Mouse (Mus musculus): ENCODE results near the gene Aqp9. TPM values are rescaled to one million over a fixed set of nuclear protein-coding genes. Genes with fewer than 3 reads are reported as not detected.

The Aqp9 gene
- polyA plus RNA-seq, 1 experiment from 2014 or later: 0.45 TPM

DNA sequence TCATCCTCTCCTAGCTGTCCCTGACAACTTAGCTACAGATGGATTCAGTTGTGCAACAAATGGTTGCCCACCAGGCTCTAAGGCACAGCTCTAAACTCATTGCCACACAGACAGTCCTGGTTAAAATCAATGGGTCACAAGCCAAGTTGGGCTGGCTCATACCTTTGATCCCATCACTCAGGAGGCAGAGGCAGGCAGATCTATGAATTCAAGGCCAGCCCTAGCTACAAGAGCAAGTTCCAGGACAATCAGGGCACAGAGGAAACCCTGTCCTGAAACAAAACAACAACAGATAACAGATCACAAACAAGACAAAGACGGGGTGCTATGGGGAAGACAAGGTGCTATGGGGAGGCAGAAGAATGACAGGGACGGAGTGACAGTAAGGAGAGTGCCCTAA, 3.0 kb downstream of the Aqp9 start:
- H3K9me3 ChIP-seq (replicated peaks): no peaks in the 10 kb centered on the region
- H3K4me1 ChIP-seq: peaks cover 15% of the 10 kb centered on the region
- H3K4me3 ChIP-seq: no peak overlapping the region
- no peaks in the 10 kb centered on the region for H3K27me3 ChIP-seq
- WGBS: 89% methylated on average over 2 of the region's 2 CpGs
- H3K27ac ChIP-seq: no peak overlapping the region
- H3K4me2 ChIP-seq: no peak overlapping the region
- no peak overlapping the region for H3K9ac ChIP-seq
- H3K36me3 ChIP-seq (ENCODE audit: poor library complexity, severe bottlenecking): no peaks in the 10 kb centered on the region
- ATAC-seq: no peak

DNA sequence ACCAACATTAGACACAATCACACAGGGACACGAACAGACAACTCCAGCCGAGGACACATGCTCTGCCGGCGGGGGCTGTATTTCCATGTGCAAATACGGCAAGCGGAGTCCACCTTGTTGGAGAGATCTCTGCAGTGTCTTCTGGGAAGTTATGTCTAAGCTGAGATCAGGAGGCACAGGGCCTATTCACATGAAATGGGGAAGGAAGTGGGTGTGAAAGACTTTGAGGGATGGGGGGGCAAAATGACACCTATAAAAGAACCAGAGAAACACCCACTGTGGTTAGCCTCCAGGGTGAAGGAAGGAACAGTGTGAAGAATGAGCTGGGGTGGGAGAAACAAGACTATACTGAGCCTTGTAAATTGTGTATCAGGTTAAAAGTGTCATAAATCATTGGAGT, 3.4 kb downstream of the Aqp9 start:
- Histone ChIP-seq H3K4me3 (no peak overlapping the region), H3K36me3 (ENCODE audit: poor library complexity, severe bottlenecking) (no peaks in the 10 kb centered on the region), H3K27ac (no peak overlapping the region), H3K4me2 (no peak overlapping the region), H3K4me1 (peaks cover 15% of the 10 kb centered on the region), H3K9me3 (replicated peaks) (no peaks in the 10 kb centered on the region), H3K27me3 (no peaks in the 10 kb centered on the region), H3K9ac (no peak overlapping the region)
- ATAC-seq: no peak
- 89% methylated on average over 6 of the region's 6 CpGs for WGBS

DNA sequence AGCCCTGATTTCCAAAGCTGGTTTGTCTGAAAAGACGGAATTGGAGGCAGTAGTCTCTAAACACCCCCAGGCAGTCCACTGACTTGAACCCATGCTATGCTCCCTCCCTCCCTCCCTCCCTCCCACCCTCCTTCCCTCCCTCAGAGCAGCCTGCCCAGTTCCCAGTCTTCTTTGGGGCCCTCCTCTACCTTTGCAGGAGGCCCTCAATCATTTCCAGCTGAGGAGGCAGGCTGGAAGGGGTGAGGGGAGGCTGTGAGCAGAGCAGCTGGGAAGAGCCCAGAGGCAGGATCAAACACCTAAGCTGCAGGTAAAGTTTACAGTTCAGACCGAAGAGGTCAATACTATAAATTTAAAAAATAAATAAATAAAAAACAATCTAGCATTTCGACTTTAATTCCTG, 4.1 kb downstream of the Aqp9 start:
- H3K9ac ChIP-seq: no peak overlapping the region
- no peak overlapping the region for H3K4me2 ChIP-seq
- H3K4me1 ChIP-seq: peaks cover 15% of the 10 kb centered on the region
- H3K27ac ChIP-seq: no peak overlapping the region
- H3K9me3 ChIP-seq (replicated peaks): no peaks in the 10 kb centered on the region
- H3K27me3 ChIP-seq: no peaks in the 10 kb centered on the region
- H3K36me3 ChIP-seq (ENCODE audit: poor library complexity, severe bottlenecking): no peaks in the 10 kb centered on the region
- ATAC-seq: no peak
- WGBS: 91% methylated on average over 3 of the region's 3 CpGs
- H3K4me3 ChIP-seq: no peak overlapping the region

DNA sequence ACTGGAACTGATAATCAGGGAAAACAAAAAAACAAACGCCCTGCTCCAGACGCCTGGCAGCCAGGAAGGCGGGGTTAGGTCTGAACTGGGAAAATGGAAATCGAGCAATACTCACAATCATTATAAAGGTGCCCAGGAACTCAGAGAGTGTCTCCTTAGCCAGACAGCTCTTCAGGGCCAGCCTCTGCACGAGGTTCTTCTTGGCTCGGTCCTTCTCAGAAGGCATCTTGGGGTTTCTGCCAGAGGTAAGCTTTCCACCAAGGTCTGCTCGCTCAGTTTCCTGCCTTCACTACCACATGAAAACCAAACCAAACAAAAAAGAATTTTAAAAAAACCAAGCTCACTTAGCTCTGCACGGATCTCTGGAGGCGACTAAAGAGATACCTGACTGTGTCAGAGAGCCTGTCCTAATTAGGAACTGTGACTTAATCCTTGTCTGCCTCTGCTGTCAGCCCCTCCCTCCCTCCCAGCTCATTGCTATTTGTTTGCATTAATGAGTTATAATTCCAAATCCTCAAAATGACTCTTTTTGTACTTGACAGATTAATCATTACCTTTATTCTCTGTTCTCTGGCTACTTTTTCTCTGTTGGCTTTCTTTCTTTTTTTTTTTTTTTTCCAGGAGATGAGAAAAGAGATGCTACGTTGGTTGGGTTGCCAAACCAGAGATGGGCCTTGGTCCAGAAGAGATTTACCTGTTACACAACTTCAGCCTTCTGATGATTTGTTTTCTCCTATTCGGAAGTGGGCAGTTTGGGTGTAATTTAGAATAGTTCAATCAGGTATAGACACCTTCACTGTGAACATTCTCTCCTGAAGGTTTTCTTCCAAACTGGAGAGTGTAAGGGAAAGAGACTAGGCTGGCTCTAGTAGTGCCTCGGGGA, 5.4 kb downstream of the Aqp9 start:
- H3K36me3 ChIP-seq (ENCODE audit: poor library complexity, severe bottlenecking): no peaks in the 10 kb centered on the region
- no peak overlapping the region for H3K9ac ChIP-seq
- H3K4me1 ChIP-seq: peaks cover 8% of the 10 kb centered on the region
- H3K4me3 ChIP-seq: no peak overlapping the region
- no peak overlapping the region for H3K4me2 ChIP-seq
- WGBS: 52% methylated on average over 12 of the region's 12 CpGs
- H3K9me3 ChIP-seq (replicated peaks): no peaks in the 10 kb centered on the region
- no peak overlapping the region for H3K27ac ChIP-seq
- no peak for ATAC-seq
- no peaks in the 10 kb centered on the region for H3K27me3 ChIP-seq

DNA sequence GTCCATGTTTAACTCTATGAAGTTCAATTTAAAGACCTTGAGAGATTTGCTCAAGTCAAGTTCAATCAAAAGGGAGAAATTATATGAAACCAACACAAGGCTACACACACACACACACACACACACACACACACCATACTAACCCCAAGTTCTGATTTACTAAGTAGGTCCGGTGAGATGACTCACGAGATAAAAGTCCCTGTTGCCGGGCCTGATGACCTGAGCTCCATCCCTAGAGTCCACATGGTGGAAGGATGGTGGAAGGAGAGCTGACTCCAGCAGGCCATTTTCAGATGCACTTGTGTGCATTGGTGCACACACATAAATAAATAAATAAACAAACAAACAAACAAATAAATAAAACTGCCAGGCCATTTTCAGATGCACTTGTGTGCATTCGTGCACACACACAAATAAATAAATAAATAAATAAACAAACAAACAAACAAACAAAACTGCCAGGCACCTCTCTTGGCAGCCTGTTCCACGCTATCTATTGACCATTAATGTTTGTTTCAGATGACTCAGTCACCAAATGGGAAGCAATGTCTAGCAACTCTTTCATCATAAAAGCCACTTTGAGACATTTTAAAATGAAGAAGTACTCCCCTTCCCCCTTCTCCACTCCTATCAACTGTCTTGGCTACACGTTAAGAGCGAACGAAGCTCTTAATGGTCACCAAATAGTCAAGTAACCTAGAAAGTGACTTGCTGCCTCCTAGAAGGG, 6.2 kb downstream of the Aqp9 start:
- no peak for ATAC-seq
- Histone ChIP-seq H3K9me3 (replicated peaks) (no peaks in the 10 kb centered on the region), H3K9ac (no peak overlapping the region), H3K4me1 (peaks cover 1% of the 10 kb centered on the region), H3K27ac (no peak overlapping the region), H3K4me3 (no peak overlapping the region), H3K4me2 (no peak overlapping the region), H3K27me3 (no peaks in the 10 kb centered on the region), H3K36me3 (ENCODE audit: poor library complexity, severe bottlenecking) (no peaks in the 10 kb centered on the region)
- 90% methylated on average over 8 of the region's 8 CpGs for WGBS

DNA sequence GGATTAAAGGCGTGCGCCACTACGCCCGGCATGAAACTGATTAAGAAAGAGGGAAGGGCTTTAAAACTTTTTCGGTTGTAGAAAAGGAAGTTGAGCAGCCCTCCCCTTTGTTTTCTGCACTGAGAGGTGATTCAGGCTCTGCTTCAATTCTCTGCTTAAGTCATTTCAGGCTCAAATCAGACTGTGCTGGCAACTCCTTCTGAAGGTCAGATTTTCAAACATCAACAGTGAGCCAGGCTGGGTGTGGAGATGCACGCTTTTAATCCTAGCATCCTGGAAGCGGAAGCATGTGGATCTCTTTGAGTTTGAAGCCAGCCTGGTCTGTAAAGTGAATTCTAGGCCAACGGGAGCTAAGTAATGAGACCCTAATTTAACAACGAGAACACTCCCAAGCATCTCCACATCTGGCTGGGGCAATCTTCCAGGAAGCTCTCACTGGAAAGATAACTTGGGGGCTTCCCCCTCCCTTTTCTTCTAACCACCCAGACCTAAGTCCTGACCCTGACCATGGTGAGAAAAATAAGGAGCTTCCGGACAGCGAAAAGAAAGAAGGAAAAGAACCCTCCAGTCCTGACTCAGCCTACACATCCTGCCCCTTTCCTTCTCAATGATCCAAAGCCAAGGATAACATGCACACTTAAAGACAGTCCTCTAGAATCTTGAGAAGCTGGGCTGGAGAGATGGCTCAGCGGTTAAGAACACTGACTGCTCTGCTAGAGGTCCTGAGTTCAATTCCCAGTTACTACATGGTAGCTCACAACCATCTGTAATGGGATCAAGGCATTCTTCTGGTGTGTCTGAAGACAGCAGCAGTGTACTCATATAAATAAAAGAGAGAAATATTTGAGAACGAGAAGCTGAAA, 7.4 kb downstream of the Aqp9 start:
- 90% methylated on average over 13 of the region's 13 CpGs for WGBS
- no peaks in the 10 kb centered on the region for H3K9me3 ChIP-seq (replicated peaks)
- no peaks in the 10 kb centered on the region for H3K27me3 ChIP-seq
- no peak overlapping the region for H3K4me3 ChIP-seq
- no peak for ATAC-seq
- H3K36me3 ChIP-seq (ENCODE audit: poor library complexity, severe bottlenecking): no peaks in the 10 kb centered on the region
- H3K4me2 ChIP-seq: no peak overlapping the region
- no peak overlapping the region for H3K9ac ChIP-seq
- no peak overlapping the region for H3K27ac ChIP-seq
- no peaks in the 10 kb centered on the region for H3K4me1 ChIP-seq

DNA sequence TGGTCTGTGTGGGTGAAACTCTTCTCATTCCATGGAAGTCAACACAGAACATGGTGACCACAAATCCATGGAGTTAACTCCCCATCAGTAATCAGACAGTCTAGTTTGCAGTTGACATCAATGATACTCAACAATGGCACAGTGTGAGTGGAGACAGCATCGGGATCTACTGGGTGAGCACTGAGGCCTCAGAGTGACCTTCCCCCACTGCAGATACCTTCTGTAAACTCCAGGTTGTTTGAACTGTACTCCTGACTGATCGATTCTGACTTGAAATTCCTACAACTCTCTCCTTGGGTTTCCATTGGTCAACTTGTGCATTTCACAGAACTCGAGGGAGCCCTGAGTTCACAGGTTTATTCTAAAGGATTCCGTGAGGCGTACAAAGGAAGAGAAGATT, 8.8 kb downstream of the Aqp9 start:
- no peak for ATAC-seq
- H3K4me2 ChIP-seq: no peak overlapping the region
- H3K27me3 ChIP-seq: no peaks in the 10 kb centered on the region
- no peak overlapping the region for H3K9ac ChIP-seq
- no peak overlapping the region for H3K4me3 ChIP-seq
- no peaks in the 10 kb centered on the region for H3K4me1 ChIP-seq
- H3K9me3 ChIP-seq (replicated peaks): no peaks in the 10 kb centered on the region
- no peak overlapping the region for H3K27ac ChIP-seq
- H3K36me3 ChIP-seq (ENCODE audit: poor library complexity, severe bottlenecking): no peaks in the 10 kb centered on the region
- 90% methylated on average over 5 of the region's 5 CpGs for WGBS

DNA sequence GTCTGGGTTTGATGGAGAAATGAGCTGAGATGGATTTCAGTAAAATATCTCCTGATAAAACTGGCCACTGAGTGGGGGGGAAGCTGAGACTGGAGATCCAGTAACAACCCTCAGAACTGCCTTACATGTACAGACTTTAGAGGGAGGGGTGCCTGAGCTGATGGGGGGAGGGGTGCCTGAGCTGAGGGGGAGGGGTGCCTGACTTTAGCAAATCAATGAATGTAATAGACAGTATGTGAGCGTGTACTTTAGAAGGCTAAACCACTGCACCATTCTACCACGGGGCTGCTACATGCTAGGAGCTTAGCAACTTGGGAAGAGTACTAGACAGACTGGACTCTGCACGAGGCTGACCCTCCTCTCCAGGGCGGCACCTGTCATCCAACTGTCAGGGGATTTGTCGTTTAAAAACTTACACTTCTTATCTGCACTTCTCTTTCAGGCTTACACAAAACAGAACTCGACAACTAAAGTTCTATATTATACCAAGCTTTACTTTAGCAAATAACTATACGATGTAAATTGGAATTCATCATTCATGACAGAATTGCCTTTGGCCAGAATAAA, 9.3 kb downstream of the Aqp9 start:
- no peak overlapping the region for H3K27ac ChIP-seq
- no peak for ATAC-seq

DNA sequence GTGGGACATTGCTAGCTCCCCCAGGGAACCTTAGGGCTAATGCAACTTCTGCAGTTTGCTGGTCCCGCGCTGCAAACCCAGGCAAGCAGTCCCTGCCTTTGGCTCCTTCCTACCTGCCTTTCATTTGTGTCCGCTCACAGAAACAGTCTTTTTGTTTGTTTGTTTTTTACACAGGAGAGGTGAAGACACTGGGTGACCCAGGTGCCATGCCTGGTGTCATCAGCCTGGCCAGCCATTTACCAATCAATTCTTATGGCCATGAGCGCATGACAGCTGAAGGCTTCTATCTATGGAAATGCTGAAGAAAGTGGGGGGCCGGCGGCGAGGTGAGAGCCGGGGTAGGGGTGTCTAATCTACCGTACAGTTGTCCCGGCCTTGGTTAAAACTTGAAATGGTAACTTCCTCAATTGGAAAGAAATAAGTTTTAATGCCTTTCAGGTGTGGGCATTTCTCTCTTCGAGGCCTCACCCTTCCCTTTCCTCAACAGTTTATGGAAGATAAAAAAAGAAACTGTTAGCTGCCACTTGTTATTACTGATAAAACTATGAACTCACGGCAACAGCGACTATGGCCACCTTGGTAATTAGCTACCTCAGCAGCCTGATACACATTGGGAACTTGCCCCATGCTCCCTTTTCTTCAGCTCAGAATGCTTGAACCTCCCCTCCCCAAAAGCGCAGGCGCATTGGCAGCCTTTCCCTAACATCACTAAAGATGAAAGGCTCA, 10.4 kb downstream of the Aqp9 start:
- WGBS: 93% methylated on average over 15 of the region's 15 CpGs
- H3K36me3 ChIP-seq (ENCODE audit: poor library complexity, severe bottlenecking): no peaks in the 10 kb centered on the region
- H3K4me1 ChIP-seq: no peaks in the 10 kb centered on the region
- no peaks in the 10 kb centered on the region for H3K9me3 ChIP-seq (replicated peaks)
- H3K4me3 ChIP-seq: no peak overlapping the region
- ATAC-seq: no peak
- no peak overlapping the region for H3K27ac ChIP-seq
- H3K9ac ChIP-seq: no peak overlapping the region
- no peak overlapping the region for H3K4me2 ChIP-seq
- no peaks in the 10 kb centered on the region for H3K27me3 ChIP-seq

More for the DNA sequence above, 9.3 kb downstream of the Aqp9 start:
- whole genome bisulfite sequencing: 87% methylated on average over 7 of the region's 7 CpGs
- H3K4me3 ChIP-seq: no peak overlapping the region
- no peak overlapping the region for H3K9ac ChIP-seq
- H3K4me2 ChIP-seq: no peak overlapping the region
- no peaks in the 10 kb centered on the region for H3K4me1 ChIP-seq
- H3K36me3 ChIP-seq (ENCODE audit: poor library complexity, severe bottlenecking): no peaks in the 10 kb centered on the region
- no peaks in the 10 kb centered on the region for H3K27me3 ChIP-seq
- no peaks in the 10 kb centered on the region for H3K9me3 ChIP-seq (replicated peaks)

DNA sequence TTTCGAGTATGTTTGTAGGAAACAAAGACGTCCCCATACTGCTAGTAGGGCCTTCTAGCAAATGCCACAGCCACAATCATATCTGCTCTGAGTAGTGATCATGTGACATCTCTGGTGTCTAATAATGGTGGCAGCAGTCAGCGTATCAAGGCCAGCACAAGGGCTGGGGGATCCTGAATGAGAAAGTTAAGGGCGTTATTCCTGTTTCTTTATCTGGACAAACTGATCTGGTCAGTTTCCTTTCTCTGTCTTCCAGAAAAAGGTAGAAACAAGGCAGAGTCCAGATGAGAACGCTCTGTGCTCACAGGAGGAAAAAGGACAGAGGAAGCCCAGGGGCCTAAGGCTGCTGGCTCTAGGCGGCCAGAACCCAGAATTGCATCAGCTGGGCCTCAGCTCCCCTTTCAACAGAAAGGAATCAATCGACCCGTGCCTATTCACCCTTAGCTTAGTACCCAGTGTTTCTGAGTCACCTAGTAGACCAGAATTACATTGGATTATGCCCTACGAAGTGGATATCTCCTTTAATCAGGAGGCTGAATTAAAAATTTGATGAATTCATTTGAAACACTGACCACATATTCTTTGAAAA, 11.9 kb downstream of the Aqp9 start:
- H3K9ac ChIP-seq: no peak overlapping the region
- H3K4me2 ChIP-seq: no peak overlapping the region
- H3K27ac ChIP-seq: no peak overlapping the region
- 0 out of 2 replicates have a peak, but pooled peaks cover 2% of the 10 kb centered on the region for H3K4me1 ChIP-seq
- H3K27me3 ChIP-seq: no peaks in the 10 kb centered on the region
- 76% methylated on average over 9 of the region's 9 CpGs for WGBS
- ATAC-seq: no peak
- H3K4me3 ChIP-seq: no peak overlapping the region
- no peaks in the 10 kb centered on the region for H3K9me3 ChIP-seq (replicated peaks)
- no peaks in the 10 kb centered on the region for H3K36me3 ChIP-seq (ENCODE audit: poor library complexity, severe bottlenecking)

DNA sequence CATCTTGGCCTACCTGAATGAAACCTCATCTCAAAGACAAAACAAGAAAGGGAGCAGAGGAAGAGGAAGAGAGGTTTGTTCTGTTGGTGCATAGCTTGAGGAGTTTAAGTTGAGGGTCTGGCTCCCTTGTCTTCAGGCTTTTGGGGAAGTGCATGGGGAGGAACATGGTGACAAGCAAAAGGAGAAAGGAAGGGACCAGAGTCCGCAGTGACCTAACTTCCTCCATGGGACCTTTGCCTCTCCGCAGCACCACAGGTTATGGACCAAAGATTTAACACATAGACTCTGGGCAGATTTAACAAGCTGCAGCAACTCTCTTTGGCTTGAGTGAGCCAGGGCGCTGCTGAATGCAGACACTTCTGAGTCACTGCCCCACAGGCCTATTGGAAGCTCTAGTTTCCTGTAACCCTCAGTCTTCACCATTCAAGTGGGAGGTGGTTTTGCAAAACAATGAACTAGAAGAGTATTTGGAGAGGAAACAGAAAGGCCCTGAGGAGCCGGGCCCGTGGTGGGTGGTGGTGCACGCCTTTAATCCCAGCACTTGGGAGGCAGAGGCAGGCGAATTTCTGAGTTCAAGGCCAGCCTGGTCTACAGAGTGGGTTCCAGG, 13.0 kb downstream of the Aqp9 start:
- Histone ChIP-seq H3K27ac (no peak overlapping the region), H3K4me3 (no peak overlapping the region), H3K27me3 (no peaks in the 10 kb centered on the region), H3K4me1 (0 out of 2 replicates have a peak, but pooled peaks cover 6% of the 10 kb centered on the region), H3K36me3 (ENCODE audit: poor library complexity, severe bottlenecking) (no peaks in the 10 kb centered on the region), H3K4me2 (no peak overlapping the region), H3K9ac (no peak overlapping the region), H3K9me3 (replicated peaks) (no peaks in the 10 kb centered on the region)
- ATAC-seq: no peak
- 86% methylated on average over 7 of the region's 7 CpGs for WGBS
